Mouse (Mus musculus) common myeloid progenitor, adult 5-6 weeks (primary cell): ENCODE data around the gene Mras. TPM values are rescaled to one million over a fixed set of nuclear protein-coding genes. Genes with fewer than 3 reads are reported as not detected.

Experiments used
- ATAC-seq: replicated peaks from 2 replicates; pipeline ENCODE4 v1.8.0; 2016; ENCODE audit warnings: low read depth, mild to moderate bottlenecking, moderate TSS enrichment, inconsistent platforms; ENCODE audit not compliant: poor library complexity, severe bottlenecking
- total RNA-seq: library from RNA; stranded (forward); fragments of 200-1000, 187-1606 nt; gene quantifications from 2 replicates; pipeline ENCODE4 v1.2.3, GENCODE M21; 2017

The Mras gene
- total RNA-seq = 0.82 TPM in 1 of 2 replicates, not detected in the other

GRCm38 (mm10) chr9:99437031-99437764, at the start of gene Mras:
Gene Mras, minus strand, starts transcription at chr9:99437381.
- ATAC-seq = no peak

DNA sequence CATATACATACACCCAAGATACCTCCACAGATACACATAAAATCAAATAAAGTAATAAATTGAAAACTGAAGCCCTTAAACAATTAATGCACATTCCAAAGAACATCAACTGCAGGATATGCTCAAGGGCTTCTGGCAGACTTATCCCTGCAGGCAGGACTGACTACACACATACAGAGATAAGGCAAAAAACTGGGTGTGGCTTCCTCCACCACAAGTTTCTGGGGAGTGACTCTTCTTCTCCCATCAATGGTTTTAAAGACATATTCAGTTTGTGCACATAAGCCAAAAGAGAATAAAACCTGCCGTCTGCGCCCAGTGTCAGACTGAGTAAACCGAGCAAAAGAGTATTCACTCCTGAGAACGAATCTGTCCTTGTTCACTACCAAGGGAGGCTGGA, 48.0 kb upstream of the Mras start:
- ATAC-seq = peak; percentile 89

DNA sequence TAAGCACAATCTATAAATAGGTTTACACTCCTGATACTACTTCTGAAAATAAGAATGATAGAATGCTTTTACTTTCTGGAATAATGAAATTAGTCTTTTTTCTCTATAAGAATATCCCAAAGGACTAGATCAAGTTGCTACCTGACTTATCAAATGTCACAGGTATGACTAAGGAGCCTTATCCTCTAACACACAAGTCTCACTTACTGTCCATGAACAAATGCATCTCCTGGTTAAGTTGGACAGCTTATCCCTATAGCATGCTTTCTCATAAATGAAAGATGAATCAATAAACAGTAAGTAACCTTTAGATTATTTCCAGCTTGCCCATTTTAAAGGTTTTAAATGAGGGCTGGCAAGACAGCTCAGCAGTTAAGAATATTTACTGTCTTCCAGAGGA, 47.5 kb upstream of the Mras start:
- ATAC-seq = no peak

- no peak for ATAC-seq
Measured at GRCm38 (mm10) chr9:99483191-99483590, 46.0 kb upstream of the Mras start.

- no peak for ATAC-seq
Measured at GRCm38 (mm10) chr9:99480764-99481163, 43.6 kb upstream of the Mras start.

GRCm38 (mm10) chr9:99479181-99479711, 42.1 kb upstream of the Mras start:
- ATAC-seq = no peak; the same call in 1 of the 2 replicates

GRCm38 (mm10) chr9:99471334-99471733, 34.2 kb upstream of the Mras start:
- no peak for ATAC-seq

DNA sequence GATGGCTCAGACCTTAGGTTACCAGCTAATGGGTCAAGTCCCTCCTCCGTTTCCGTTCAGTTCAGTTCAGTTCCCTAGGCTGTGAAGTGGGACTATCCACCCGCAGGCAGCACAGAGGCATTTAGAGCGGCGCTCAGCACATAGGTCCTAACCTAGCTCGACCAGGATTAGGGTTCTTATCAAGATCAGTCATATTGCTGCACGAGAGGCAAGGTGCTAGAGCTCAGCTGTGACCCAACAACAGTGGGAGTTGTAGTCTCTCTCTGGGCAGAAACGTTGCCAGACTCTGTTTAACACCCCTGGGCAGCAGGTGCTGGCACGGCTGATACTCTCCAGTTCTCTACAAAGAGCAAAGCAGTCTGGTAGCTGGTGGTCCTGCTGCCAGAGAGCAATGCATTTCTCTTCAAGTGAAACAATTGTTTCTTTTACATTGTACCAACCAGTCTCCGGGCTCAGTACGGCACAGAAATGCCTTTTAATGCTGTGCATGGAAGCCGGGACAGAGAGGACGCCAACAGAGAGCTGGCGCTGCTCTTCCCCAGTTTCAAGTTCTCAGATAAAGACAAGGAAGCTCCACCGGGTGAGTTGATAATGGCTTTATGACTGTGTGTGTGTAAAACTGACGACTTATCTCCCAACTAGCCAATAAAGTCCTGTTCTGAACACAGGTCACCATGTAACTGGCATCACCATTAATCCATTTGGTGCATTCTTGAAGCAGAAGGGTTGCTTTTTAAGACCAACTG, 33.3 kb upstream of the Mras start:
- ATAC-seq = no peak; the same call in 1 of the 2 replicates

- 0 out of 2 replicates have a peak, but pooled peaks have one; percentile 38 for ATAC-seq
Measured at GRCm38 (mm10) chr9:99469681-99470273, 32.6 kb upstream of the Mras start.

GRCm38 (mm10) chr9:99468572-99468971, 31.4 kb upstream of the Mras start:
- ATAC-seq = no peak

DNA sequence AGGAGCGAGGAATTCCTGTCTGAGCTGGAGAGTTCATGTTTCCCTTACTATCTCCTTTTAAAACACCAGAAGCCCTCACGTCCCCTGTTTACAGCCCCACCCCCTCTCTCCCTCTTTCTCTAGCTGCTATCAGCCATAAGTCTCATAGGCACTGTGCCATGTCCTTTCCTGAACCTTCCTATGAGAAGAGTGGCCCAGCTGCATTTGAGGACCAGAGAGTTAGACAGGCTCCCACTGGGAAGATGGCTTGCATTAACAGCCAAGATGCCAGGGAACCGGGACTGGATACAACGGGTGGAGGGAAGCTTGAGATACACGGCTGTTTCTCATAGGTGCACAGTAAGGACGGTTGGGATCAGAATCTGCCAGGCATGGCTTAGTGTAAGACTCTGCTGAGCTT, 27.7 kb upstream of the Mras start:
- no peak for ATAC-seq

- ATAC-seq = no peak
Measured at GRCm38 (mm10) chr9:99459730-99460129, 22.5 kb upstream of the Mras start.

- ATAC-seq = peak; percentile 90
Measured at GRCm38 (mm10) chr9:99458529-99459208, 21.5 kb upstream of the Mras start.

DNA sequence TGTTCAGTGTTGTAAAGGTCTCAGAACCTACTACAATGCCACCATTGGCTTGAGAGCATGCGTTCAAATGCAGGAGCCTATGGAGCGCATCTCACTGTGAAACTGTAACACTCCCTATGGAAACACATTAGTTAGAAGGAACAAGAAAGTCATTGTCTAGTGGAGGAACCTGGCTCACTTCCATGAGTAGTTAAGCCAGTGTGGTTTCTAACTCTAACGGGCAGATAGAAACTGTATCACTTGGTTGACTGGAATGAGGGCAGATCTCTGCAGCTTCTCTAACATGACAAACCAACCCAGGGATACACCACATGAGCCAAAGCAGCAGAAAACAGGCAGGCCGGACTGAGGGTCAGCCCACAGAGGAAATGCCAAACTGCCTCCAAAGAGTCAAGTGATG, 17.0 kb upstream of the Mras start:
- no peak for ATAC-seq

GRCm38 (mm10) chr9:99451161-99451560, 14.0 kb upstream of the Mras start, which contains the start of gene Nme9:
Gene Nme9, plus strand, starts transcription at chr9:99451475.
- ATAC-seq = no peak

GRCm38 (mm10) chr9:99449886-99450647, 12.9 kb upstream of the Mras start:
- ATAC-seq = peak; percentile 71

- no peak for ATAC-seq
Measured at GRCm38 (mm10) chr9:99447323-99447722, 10.1 kb upstream of the Mras start.

GRCm38 (mm10) chr9:99446259-99446658, 9.1 kb upstream of the Mras start:
- no peak for ATAC-seq

DNA sequence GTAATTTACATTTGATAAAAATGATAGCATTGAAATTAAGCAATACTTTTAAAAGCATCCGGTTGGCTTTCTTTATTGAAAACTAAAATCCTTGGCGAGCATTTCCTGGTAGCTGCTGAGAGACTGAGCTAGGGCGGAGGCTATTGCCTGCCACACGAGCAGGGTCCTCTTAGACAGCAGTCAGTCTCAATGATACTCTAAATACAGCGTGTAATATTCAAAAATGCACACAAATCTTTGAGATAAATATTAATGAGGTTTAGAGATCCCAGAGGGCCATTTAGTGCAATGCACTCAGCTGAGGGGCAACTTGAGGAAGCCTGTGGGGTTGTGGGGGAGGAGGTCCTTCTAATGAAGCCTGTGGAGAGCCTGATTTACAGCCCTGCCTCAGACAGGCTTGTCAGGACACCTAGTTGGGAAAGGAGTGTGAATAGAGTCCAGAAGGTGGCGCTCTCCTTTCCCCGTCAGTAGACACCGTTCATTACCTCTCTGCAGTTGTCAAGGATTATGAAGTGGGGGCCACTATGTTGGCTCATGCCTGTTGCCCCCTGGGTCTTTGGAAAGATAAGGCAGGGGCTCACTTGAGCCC, 7.5 kb upstream of the Mras start:
- peak; percentile 83 for ATAC-seq
